Mouse (Mus musculus) T-cell, adult 2 months (primary cell): ENCODE data around the gene 4930455H04Rik.

Experiments used
- DNase-seq: peaks from one replicate; pipeline ENCODE4 v3.0.0; 2022; ENCODE audit warnings: low spot score

The 4930455H04Rik gene

DNA sequence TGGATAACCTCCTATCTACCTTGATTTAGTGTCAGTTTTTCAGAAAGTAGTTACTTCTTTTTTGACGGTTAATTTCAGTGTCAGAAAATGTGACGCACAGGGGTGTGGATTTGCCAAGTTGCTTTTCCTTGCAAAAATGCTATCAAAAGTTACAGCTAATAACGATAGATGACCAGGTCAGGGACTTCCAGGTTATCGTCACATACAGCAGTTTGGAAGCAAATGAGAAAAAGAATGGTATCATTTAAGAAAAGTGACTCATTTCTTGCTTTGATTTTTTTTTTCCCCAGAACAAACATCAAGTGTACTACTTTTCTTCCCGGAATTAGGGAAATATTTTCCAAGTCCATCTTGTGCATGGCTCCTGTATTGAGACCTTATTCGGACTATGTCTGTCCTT lies 631 bp upstream of the 4930455H04Rik start:
- no peak for DNase-seq

DNA sequence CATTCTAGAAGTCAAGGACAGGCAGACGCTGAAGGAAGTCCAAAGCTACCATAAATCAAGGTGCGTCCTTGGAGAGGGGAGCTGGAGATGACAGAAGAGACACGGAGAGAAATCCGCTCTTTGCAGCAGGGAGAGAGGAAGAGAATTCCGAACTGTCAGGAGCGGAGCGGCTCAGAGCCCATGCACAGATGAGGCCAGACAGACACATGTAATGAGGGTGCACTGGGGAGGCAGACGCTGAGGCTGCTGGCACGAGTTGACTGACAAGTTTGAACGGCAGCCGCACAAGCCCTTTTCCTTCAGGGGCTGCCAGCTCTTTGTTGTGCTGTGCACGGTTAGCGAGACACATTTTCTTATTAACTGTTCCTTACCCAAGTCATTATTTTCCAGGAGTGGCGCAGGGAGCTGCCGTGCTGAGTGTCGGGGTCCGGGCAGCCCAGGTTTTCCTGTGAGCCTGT lies 502 bp downstream of the 4930455H04Rik start, which contains the start of gene Palmd:
TSS of gene Palmd (minus strand) at position 448 of the 458 bp plus-strand sequence.
- DNase-seq = no peak

DNA sequence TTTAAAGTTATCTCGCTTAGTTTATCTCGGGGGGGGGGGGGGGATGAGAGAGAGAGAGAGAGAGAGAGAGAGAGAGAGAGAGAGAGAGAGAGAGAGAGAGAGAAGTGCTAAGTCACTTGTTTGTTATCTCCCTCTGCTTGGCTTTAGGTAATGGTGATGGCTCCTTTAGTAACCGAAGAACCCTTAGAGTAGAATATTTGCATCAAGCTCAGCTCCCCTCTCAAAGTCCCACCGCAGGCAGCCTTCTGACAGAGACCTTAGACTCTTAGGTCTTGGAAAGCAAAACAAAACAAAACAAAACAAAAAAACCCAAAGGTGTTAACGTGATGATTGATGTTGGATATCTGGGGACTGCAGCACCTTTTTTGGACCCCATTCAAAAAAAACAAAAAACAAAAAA lies 936 bp downstream of the 4930455H04Rik start:
- DNase-seq = no peak

DNA sequence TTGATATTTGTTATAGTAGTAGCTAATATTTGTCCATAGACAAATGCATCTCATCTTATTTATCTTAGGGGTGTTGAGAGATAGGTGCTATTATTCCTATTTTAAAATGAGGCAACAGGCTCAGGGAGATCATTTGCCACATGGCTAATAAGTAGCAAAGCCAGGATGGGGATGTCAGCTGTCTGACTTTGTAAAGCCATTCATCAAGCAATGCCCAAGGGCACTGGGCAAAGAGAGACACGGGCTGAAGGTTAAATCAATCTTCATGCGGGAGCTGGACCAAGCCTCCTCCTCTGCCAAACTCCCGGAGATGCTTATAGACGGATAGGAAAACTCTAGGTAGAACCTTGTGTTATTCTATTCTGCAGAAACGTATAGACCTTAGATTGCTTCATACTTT lies 1.7 kb downstream of the 4930455H04Rik start:
- DNase-seq = no peak

DNA sequence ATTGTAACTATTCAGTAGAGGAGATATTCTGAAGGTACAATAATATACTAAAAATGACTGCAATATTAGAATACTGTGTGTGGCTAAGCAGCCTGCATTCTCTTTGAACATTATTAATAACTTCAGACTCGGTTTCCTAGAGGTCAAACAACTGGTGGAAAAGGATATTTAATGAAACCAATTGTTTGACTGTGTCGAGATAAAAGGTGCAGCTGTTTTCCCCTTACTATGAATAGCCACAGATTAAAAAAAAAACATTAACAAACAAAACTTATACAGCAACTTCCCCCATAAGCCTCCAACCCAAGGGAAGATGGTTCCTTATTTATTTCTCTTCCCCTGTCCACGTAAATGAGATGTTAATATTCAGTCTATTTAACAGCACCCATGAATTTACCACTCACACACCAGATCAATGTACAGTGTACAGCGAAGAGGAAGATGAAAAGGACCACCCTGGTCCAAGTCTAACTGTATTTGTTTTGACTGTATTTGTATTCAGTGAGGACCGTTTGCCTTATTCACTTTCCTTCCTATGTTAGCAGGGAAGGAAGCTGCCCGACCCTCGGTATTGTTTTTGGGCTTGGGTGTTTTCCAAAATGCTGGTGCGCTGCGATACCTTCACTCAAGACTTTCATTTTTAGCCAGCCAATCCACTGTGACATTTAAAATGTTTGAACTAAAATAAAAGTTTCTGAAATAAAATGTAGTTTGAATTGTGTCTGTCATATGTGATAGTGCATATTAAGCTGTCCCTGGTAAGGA lies 13.9 kb downstream of the 4930455H04Rik start:
- DNase-seq = no peak

DNA sequence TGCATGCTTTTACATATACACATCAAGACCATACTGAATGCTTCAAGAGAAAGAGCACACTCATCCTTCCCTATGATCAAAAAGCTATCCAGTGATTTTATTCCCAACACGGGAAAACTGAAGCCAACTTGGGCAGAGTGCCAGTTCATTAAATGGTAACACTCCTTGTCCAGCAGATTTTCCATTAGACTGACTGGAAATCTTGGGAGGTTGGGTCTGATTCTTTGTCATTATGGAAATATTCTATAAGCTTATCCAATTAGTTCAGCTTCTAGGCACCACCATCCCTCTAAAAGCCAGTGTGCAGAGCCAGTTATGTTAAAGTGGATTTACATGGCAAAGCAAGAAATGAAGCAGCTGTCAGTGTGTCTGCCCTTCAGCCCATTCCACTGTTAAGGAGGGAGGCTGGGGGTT lies 17.0 kb downstream of the 4930455H04Rik start:
- DNase-seq = no peak

DNA sequence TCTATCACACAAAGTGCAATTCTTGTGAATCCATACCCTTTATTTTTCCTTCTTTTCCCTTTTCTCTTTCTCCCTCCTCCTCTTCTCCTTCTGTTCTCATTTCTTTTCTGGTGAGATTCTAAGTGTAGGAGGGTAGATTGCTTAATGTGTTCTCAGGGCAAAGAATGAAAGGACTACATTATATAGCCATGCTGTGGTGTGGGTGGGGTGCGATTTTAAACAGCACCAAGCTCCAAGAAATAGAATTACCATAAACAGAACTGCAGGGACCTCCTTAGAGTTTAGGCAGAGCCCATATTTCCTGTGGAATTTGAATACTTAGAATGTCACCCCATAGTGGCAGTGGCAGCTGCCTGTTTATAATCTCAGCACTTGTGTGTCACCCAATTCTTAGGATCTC lies 17.7 kb downstream of the 4930455H04Rik start:
- no peak for DNase-seq

DNA sequence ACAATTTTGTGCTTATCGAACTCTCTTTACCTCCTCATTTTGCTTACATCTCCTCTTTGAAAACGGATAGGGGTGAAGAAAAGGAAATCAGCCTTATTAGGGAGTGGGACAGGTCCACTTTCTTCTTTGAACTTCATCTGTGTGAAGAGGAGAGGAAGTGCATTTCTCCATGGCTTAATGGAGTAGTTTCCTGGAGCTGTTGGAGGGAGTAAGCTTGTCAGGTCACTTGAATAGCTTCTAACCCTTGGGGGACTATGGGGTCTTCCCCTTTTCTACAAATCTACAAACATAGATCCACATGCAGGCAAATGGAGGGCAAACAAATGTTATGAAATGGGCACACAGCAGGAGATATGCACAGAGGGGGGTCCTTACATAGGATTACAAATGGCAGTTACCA lies 18.4 kb downstream of the 4930455H04Rik start:
- no peak for DNase-seq

DNA sequence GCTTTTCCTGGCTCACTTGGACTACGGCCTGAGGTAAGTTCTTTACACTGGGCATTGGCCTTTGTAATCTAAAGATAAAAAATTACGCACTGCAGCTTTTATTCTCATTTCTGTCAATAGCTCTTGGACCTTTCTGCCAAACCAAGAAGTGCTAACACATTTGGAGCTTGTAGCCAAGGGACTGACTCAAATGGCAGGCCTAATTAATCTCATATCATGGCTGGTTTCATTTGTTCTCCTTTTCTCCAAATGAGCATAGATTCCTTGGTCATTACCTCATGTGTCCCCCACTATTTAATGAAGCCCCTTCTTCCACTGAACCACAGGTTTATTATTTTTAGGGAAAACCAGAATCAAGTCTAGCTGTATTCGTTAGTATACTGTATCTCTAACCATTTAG lies 20.2 kb downstream of the 4930455H04Rik start:
- DNase-seq = no peak

DNA sequence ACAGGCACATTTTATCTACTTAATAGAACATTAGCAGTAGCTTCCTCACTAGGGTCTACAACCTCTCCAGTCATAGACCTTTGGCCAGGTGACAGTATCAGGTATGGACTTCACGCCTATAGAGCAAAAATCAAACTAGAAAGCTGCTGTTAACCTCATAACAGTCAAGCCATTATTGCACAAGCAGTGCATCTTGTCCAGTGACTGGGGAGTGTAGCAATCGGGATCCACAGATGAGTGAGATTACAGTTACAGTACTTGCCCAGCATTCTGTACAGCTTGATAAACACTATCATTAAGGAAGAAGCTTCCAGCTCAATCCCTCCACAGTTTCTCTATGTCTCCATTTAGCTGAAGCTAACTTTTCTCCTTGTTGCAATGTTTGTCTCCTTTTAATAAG lies 23.1 kb downstream of the 4930455H04Rik start:
- DNase-seq = no peak

DNA sequence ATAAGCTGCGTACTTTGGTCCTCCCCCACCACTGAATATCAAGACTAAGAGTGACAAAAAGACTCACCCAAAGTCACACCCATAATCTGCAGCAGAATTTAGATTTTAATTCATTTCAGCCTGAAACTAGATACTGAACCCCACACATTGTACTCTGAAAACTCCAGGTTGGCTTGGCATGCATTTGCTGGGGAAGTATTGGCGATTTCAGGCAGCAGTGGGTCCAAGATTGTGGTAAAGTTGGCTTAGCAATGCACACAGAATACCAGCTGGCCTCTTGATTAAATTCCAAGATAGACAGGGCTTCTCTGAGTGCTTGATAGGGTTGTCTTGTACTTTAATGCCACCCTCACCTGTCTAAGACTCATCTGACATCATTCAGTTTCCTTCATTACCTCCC lies 24.9 kb downstream of the 4930455H04Rik start:
- DNase-seq = no peak

DNA sequence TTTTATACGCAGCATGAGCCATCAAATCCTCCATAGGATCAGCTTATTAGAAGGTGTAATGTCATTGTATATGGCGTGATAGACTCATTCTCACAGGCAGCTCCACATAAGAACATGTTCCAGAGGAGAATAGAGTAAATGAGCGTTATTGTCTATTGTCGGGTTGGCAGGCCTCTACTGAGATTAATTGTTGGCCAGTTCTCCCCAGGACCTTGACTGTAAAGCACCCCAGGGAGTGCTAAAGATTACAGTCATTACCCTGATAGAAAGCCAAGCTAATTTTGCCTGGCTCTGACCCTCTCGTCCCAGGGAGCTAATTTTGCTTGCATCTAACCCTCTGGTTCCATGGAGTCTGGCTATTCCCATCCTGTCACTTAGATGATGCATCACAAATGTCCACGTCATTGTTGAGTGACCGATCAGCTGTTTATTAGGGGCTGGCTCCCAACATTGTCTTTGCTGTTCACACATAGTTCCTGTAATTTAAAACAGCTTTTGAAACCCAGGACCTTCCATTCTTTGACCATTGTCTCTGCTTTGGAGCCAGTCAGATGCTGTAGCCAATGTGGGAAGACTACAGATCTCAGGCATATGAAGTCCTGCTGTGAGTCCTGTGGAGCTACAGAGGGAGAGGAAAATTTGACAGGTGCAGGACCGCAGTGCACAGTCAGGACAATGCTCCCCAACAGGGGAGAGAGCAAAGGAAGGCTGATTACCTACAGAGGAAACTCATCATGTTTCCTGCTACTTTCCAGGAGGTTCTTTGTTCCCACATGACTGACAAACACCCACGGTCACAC lies 33.8 kb downstream of the 4930455H04Rik start:
- no peak for DNase-seq

DNA sequence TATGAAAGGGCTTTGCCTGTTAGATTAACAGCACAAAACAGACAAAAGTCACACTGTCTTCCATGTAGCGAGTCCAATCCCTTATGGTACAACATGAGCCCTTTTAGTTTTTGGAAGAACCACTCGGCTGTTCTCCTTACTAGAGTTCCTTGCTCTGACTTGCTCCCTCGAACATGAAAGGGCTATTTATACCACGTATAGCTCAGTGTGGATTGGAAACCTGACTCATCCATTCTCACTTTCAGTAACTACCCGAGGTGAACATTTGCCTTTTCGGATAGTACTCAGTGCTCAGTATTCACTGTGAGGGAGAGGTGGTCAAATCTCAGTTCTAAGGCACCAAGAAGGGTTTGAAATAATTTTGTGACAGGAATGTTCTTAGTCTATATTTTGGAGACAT lies 35.3 kb downstream of the 4930455H04Rik start:
- DNase-seq = no peak

DNA sequence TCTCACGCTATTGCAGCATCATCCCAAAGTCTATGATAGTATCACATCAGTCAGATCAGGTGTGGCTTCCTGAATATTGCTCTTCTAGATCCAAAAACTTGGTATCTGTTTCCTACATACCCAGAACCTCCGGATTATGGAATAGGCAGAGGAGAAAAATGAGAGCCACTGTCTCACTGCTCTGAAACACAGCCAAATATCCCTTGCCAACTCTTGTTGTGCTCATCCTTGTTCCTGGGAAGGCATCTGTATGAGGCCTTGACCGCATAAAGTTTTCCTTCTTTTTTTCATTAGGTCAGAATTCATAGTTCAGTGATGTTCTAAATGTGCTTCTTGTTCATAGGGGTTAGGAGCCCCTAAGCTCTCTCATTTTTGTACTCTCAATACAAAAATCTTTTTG lies 38.6 kb downstream of the 4930455H04Rik start:
- DNase-seq = no peak

DNA sequence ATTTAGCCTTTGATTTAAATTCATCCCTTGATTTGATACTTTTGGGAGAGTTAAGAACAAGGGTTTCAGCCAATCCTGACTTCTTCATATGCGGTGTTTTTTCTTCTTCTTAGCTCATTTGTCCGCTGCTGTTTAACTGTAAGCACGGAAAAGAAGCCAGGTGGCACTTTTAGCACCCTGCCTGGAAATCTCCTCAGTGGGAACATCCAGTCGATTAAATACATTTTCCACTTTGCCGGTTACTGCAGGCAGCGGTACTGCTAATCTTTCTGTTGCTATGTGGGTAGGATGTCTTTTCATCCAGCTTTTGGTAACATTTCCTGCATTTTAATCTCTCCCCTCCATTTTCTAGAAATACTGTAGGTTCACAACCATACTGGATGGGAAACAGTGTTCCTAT lies 39.3 kb downstream of the 4930455H04Rik start:
- no peak for DNase-seq

DNA sequence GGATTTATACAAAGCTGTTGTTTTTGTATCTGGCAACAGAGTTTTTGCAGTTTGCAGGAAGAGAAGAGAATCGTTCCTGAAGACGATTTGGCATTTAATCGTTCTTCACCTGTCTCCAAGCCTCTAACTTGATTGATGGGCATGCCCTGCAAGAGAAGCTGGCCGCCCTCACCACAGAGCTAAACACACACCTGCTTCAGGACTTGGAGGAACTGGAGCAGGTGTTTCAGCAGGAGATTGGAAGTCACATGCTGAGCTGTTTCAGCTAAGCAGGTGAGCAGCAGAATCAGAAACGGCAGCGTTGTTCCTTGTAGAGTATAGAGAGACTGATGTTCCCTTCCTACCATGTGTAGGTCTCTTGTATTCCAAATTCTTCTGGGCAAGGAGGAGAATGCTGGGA lies 42.1 kb downstream of the 4930455H04Rik start:
- no peak for DNase-seq

DNA sequence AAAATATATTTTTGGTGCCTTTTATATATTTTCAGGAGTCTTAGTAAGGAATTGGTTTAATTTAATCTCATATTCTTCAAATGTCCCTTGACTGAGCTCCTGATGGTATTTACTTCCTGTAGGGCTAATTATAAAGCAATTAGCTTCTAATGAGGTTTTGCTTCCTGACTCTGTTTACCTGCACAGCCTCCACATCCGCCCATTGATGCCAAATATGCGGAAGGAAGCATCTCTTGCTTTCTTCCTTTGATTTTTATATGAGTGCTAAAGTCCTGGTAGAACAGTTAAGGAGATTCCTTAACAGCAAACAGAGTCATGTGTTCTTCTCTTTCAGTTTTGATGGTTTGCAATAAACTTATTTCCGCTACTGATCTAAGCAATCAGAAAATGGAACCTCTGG lies 52.3 kb downstream of the 4930455H04Rik start:
- no peak for DNase-seq

DNA sequence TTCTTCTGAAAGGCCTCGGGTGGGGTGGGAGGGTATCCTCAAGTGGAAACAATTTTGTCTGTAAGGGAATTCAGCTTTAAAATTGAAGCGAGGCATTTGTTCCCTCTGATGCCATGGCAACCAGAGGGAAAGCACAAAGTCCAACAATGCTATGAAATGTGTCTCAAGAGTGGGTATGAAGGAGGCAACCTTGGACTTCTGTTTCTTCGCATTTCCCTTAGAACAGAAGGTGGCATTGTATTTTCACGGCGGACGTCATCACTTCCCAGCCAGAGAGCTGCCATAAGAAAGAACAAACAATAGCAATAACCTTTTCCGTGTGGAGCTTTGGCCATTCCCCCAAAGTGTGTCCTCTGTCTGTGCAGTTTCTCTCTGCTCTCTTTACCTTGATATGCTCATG lies 53.8 kb downstream of the 4930455H04Rik start:
- DNase-seq = no peak

DNA sequence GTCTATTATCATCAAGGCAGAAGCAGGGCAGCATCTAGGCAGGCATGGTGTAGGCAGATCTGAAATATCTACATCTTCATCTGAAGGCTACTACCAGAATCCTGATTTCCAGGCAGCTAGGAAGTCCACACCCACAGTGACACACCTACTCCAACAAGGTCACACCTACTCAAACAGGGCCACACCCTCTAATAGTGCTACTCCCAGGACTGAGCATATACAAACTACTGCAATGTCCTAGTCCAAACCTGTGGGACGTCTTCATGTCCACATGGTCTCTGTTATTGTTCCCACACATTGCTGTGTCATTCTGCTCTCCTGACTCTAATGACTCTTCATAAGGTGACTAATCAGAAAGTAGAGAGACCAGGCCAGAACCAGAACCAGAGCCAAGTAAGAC lies 56.0 kb downstream of the 4930455H04Rik start:
- DNase-seq = no peak

DNA sequence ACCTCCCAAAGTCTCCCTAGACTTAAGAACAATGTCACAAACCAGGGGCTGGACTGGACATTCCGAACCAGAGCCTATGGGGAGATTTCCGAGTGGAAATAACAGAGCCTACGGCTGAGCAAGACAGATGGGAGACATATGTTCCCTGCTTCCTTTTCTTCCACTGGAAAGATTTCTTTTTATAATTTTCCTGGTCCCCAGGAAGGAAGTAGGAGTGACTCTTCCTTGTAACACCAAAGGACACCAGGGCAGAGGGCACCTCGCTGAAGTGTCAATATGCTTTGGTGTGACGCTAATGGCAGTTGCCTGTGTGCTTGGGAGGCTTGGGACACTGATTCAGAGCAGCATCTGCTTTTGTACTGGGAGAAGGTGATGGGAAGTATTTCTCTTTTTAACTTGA lies 56.5 kb downstream of the 4930455H04Rik start:
- DNase-seq = no peak

DNA sequence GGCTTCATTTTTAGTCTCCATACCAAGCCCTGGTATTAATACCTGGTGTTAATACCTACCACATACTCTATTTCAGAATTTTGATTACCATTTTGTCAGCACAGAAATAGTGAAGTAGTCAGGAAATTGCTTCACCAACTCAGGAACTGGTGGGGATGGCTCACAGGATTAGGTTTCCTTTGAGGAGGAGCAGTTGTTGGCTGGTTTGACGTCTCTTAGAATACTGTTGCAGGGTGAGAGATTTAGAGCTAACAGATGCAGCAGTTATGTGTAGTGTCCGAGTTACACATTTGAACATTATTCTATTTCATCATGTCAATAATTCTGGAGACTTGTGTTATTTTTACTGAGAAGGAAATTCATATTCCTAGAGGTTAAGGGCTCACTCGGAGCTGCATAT lies 57.4 kb downstream of the 4930455H04Rik start:
- no peak for DNase-seq
